Mouse (Mus musculus): ENCODE measurements around the gene Lgr4. TPM values are rescaled to one million over a fixed set of nuclear protein-coding genes. Genes with fewer than 3 reads are reported as not detected.

The Lgr4 gene
- polyA plus RNA-seq, 1 experiment, result 6.7 TPM

DNA sequence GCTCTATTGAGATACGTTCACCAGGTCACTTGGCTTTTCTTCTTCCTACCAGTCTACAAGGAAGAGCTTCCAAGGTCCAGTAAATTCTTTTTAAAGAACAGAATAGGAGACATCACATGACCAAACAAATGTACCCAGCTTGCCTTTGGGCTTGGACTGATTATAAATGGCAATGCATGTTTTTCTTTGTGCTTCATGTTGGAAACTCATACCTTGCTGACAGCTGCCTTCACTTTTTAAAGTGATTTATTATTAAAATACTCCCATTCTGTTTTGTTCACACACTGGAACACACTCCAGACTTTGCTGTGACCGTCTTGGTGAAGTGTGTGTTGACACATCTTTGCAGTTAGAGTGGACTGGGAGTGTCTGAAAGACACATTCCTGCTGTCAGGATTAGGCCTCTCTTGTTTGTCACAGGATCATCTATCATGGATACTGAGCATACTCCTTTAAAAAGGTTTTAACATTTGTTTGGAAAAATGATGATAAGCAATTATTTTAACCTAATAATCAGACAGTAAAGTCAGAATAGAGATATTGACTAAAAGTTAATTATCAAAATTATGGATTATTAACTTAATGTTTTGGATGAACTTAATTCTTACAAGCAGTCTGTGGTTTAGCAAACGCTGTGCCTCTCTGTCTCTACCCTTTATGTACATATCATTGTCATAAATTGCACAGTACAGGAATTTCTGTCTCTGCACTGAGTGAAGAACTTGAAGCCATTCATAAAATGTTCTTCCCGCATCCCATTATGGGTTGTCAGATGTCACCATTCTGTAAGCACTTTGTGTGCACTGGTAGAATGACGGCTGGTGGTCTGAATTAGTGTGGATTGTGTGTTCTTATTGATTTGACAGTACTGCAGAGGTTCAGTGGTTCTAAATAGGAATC is 125.7 kb downstream of the Lgr4 start:
- TF ChIP-seq USF1 (IDR thresholded peaks at IDR 0.05; ENCODE audit: low read depth) (no peak), MYOG (IDR thresholded peaks at IDR 0.05; ENCODE audit: control insufficient read depth, extremely low read depth, insufficient read length) (no peak)
- H3K27me3 ChIP-seq (ENCODE audit: control insufficient read depth, insufficient read depth, insufficient read length), result no peaks in the 10 kb centered on the region
- H3K36me3 ChIP-seq (ENCODE audit: control insufficient read depth, insufficient read depth), result peaks cover 43% of the 10 kb centered on the region
- H3ac ChIP-seq (ENCODE audit: control insufficient read depth, insufficient read length, low read depth), result no peak overlapping the region
- H3K79me2 ChIP-seq (ENCODE audit: control insufficient read depth, insufficient read depth), result peaks cover 14% of the 10 kb centered on the region
- no peak overlapping the region for H3K4me3 ChIP-seq (ENCODE audit: insufficient read depth, poor library complexity, severe bottlenecking)
- peaks cover 7% of the 10 kb centered on the region for H3K79me3 ChIP-seq (ENCODE audit: low read depth)

DNA sequence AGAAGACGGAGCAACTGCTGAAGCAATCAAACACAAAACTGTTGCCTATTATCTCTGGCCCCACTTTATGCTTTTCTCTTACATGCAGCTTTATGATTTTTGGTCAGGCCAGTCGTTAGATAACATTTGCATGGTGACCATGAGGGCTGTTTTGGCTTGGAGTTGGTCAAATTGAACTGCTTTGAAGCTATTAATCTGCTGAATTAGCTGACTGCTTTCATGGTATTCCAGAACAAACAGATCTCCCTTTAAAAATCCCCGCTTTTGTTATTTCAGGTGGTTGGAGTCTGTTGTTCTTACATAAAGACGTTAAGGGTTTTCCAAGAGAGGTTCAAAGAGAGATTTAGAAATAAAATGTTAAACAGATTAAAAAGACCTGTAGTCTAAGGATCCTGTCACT is 141.0 kb downstream of the Lgr4 start:
- Histone ChIP-seq H3K27me3 (ENCODE audit: control insufficient read depth, insufficient read depth, insufficient read length) (no peaks in the 10 kb centered on the region), H3K36me3 (ENCODE audit: control insufficient read depth, insufficient read depth) (no peaks in the 10 kb centered on the region), H3K4me3 (ENCODE audit: insufficient read depth, poor library complexity, severe bottlenecking) (no peak overlapping the region), H3ac (ENCODE audit: control insufficient read depth, insufficient read length, low read depth) (no peak overlapping the region), H3K79me2 (ENCODE audit: control insufficient read depth, insufficient read depth) (no peaks in the 10 kb centered on the region), H3K79me3 (ENCODE audit: low read depth) (no peaks in the 10 kb centered on the region)
- TF ChIP-seq CEBPB (IDR thresholded peaks at IDR 0.05; ENCODE audit: low read depth), result no peak
- no peak for TF ChIP-seq MAX (IDR thresholded peaks at IDR 0.05)
- TF ChIP-seq CTCF (IDR thresholded peaks at IDR 0.05; ENCODE audit: control insufficient read depth, insufficient read depth, insufficient read length), result no peak
- no peak for TF ChIP-seq MYOD1 (IDR thresholded peaks at IDR 0.05; ENCODE audit: control insufficient read depth, insufficient read length, low read depth)
- no peak for TF ChIP-seq FOSL1 (IDR thresholded peaks at IDR 0.05; ENCODE audit: insufficient read depth, low read length, poor library complexity, severe bottlenecking)
- TF ChIP-seq MYOG (IDR thresholded peaks at IDR 0.05; ENCODE audit: control insufficient read depth, extremely low read depth, insufficient read length), result no peak
- no peak for TF ChIP-seq USF1 (IDR thresholded peaks at IDR 0.05; ENCODE audit: low read depth)

DNA sequence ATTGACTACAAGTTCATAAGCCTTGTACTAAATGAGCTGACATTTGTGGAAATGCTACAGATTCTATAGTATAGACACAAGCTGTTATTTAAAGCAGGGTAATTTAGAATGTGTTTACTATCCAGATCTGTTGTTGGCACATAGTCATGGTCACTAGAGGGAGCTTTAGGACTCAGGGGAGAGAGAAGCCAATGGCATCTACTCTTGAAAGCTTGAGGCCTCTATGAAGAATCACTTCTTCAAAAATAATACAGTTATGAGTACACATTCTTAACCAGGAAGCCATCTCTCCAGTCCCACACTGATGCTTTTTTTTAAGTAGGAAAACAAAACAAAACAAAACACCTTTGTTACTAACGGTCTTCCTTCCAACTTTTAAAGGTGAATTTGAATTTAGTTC is 145.7 kb downstream of the Lgr4 start:
- no peaks in the 10 kb centered on the region for H3K79me2 ChIP-seq (ENCODE audit: control insufficient read depth, insufficient read depth)
- no peaks in the 10 kb centered on the region for H3K36me3 ChIP-seq (ENCODE audit: control insufficient read depth, insufficient read depth)
- no peaks in the 10 kb centered on the region for H3K79me3 ChIP-seq (ENCODE audit: low read depth)
- no peak overlapping the region for H3K4me3 ChIP-seq (ENCODE audit: insufficient read depth, poor library complexity, severe bottlenecking)
- TF ChIP-seq MYOD1 (IDR thresholded peaks at IDR 0.05; ENCODE audit: control insufficient read depth, insufficient read length, low read depth) (no peak), FOSL1 (IDR thresholded peaks at IDR 0.05; ENCODE audit: insufficient read depth, low read length, poor library complexity, severe bottlenecking) (no peak), CEBPB (IDR thresholded peaks at IDR 0.05; ENCODE audit: low read depth) (no peak), USF1 (IDR thresholded peaks at IDR 0.05; ENCODE audit: low read depth) (no peak), MAX (IDR thresholded peaks at IDR 0.05) (no peak), MYOG (IDR thresholded peaks at IDR 0.05; ENCODE audit: control insufficient read depth, extremely low read depth, insufficient read length) (no peak), CTCF (IDR thresholded peaks at IDR 0.05; ENCODE audit: control insufficient read depth, insufficient read depth, insufficient read length) (no peak)
- no peak overlapping the region for H3ac ChIP-seq (ENCODE audit: control insufficient read depth, insufficient read length, low read depth)
- H3K27me3 ChIP-seq (ENCODE audit: control insufficient read depth, insufficient read depth, insufficient read length), result no peaks in the 10 kb centered on the region

Other genes starting within 250 kb of the Lgr4 start
- 4.5 TPM for gene Bdnf, start 242.9 kb upstream of the Lgr4 start, polyA plus RNA-seq (2012; fragmentation: generic; extraction: Trizol)
- 13.8 TPM for gene Lin7c, start 26.8 kb upstream of the Lgr4 start, polyA plus RNA-seq (2012; fragmentation: generic; extraction: Trizol)
- gene Ccdc34, start 100.2 kb downstream of the Lgr4 start, polyA plus RNA-seq (2012; fragmentation: generic; extraction: Trizol), result 18.5 TPM